Mouse (Mus musculus) gastrocnemius, postnatal 25 days (tissue): ENCODE results near the gene Pacrg. TPM values are rescaled to one million over a fixed set of nuclear protein-coding genes. Genes with fewer than 3 reads are reported as not detected.

Experiments
- DNase-seq: peaks from one replicate; pipeline ENCODE4 v3.0.0; 2022
- total RNA-seq, 2 experiments: library from RNA; stranded (reverse); gene quantifications; 1 replicate in 1 of 2; 2 replicates in 1 of 2; pipeline ENCODE4 v1.2.3; 2021

The Pacrg gene
- total RNA-seq, 2 experiments from 2014 or later, result 1.8 to 2.0 TPM

- no peak for DNase-seq
Measured at GRCm38 (mm10) chr17:10624699-10625424, 215.2 kb downstream of the Pacrg start.

GRCm38 (mm10) chr17:10620621-10621020 lies 219.5 kb downstream of the Pacrg start:
- DNase-seq, result no peak

DNA sequence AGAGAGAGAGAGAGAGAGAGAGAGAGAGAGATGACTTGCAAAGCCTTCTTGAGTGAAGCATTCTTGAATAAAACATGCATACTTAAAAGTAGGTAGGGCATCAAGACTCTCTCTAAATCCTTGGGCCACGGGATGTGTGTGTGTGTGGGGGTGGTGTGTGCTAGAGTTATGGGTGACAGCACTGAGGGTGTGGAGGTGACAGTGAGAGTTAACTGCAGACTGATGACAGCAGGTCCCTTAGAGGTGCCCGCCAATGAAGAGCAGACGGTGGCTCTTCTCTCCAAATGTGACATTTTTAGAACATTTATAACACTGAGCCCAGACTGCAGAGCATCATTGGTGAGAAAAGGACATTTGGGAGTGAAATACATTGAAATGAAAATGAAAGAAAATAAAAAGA lies 220.2 kb downstream of the Pacrg start:
- DNase-seq, result no peak

- DNase-seq, result no peak
Measured at GRCm38 (mm10) chr17:10617656-10618055, 222.5 kb downstream of the Pacrg start.

- DNase-seq, result no peak
Measured at GRCm38 (mm10) chr17:10615611-10616010, 224.5 kb downstream of the Pacrg start.

DNA sequence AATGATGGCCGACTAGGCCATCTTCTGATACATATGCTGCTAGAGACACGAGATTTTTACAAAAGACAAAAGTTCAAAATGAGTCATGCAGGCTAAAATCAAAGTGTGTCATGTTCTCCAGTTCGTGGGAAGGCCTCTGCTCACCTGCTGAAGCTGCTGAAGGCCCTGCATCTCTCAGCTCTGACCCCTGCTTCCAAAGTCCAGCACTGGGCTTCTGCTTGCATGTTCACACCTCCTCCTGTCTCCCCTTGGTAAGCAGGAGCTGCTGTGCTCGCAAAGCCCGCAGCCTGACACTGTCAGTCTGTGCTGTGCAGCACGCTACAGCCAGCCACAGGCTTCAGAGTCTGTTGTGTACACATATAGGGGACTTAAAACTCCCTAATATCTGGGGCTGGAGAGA lies 225.4 kb downstream of the Pacrg start:
- no peak for DNase-seq

- no peak for DNase-seq
Measured at GRCm38 (mm10) chr17:10611626-10612025, 228.5 kb downstream of the Pacrg start.

DNA sequence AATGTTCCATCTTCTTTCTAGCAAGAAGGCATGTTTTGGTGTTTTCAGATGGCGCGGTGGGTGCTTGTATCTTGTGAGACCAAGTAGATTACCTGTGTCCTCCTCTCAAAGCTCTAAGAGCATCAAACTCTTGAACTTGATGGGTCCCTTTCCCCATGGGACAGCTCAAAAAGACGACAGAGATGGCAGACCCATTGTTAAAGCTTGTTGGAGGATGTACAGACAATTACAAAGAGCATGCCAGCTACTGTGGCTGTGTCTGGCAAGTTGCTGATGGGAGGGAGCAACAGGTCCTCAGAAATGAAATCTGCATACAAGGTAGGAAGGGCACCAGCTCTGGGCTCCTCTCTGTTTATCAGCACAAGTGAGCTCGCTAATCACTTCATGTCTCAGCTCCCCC lies 232.0 kb downstream of the Pacrg start:
- no peak for DNase-seq

DNA sequence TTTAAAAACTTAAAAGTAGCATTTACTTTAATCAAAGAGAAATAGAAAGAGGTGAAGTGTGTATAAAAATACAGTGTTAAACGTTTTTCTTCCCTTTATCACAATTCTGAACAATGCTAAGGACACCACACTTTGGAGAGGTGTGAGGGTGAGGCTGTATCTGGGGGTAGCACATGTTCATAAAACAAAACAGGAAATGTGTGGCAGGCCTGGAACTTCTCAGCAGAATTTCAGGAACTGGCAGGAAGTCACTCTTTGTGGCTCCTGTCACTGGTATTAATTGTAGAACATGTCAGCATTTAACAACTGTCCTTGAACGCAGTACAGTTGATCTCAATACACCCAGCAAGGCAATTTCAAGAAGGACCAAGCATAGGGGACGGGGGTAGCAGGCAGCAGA lies 234.0 kb downstream of the Pacrg start:
- DNase-seq, result no peak

DNA sequence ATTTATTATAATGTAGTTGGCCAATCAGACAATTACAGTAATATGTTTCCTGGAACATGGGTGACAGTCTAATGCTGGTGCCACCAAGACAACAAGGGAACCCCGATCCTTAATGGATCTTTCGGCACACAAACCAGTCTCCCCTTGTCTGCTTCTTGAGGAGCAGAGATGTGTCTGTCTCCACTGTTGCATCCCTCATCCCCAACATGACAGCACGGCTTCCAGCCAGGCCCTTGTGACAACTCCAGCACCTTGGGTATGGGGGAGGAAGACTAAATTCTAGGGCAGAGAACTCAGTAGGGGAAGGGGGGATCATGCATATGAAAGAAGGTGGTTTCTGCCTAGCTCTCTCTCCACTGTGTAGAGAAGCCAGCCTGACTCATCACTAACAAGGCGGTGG lies 242.4 kb downstream of the Pacrg start:
- no peak for DNase-seq

DNA sequence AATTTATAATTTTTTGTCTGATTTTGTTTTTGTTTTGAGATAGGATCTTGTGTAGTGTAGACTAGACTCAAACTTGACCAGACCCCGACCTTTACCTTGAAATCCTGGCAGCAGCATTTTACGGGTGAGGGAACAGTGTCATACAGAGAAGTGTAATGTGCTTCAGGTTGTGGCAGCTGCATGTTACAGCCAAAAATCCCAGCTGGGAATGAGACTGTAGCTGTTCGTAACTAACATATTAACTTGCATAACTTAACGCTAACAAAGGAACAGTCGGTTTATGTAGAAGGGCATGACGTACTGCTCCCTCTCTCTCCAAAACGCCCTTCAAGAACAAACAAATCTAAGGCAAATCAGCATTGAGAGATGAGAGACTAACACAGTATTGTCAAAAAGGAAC lies 250.5 kb downstream of the Pacrg start:
- DNase-seq, result no peak

DNA sequence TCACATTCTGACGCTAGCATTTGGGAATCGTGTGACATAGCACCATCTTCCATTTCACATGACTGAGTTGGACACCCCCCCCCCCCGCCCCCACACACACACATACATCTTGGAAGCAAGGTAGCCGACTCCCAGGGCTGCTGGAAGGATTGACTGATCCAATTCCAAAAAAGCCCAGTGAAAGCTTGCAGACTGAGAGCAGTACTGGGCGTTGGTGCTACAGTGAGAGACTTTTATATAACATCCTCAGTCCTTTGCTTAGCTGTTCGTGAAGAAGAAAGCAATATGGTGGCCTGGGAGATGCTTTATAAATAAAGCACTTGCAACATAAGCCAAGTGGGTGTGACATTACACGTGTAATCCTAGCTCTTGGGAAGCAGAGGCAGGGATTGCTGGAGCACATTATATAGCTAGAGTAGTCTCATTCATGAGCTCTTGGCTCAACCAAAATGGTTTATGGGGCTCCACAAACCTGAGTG lies 251.2 kb downstream of the Pacrg start:
- DNase-seq, result no peak

DNA sequence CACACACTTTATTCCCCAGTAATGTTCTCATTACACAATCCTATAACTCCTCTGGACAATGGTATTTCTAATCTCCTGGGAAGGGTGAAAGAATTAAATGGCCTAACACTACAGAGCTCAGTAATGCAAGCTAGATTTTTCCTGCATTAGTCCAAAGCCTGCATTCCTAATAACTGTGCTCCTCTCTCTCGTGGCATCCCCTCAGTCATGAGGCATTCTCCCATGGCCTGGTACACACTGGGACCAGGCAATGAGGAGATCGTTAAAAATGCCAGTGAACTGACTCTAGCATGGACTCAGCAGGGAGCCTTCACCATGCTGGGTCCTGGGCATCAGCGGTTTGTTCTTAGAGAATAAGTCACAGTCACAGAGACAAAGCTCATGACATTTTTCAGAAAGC lies 256.8 kb downstream of the Pacrg start:
- no peak for DNase-seq

DNA sequence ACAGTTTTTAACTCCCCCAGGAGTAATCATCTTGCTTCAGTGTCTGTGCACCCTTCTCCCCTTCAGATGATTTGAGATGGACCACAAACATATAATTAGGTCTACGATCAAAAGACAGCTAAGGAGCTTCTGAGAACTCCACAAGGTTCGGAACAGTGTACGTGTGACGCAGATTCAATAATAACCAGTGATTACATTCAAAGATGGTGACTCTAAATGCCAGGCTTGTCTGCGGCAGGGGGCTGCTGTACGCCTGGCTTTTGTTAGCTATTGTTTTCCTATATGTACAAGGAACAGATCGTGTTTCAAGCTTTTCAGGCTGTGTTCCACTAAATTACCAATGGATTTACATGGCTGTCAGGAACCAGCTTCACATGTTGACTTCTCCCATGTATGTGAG lies 264.8 kb downstream of the Pacrg start:
- no peak for DNase-seq

DNA sequence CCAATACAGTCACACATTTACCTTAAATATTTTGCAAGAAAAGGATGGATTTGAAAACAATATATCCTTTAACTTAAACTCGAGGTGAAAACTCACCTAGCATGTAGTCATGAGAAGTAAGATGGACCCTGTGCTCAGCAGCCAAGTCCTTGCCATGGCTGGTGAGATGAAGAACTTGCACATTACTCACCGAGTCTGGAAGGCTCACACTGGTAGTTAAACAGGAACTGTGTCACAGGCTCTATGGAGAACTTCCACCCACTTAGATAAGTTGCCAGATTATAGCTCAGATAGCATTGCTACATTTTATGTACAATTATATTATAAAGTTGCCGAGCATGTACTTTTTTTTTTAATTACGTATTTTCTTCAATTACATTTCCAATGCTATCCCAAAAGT lies 267.7 kb downstream of the Pacrg start:
- DNase-seq, result no peak

GRCm38 (mm10) chr17:10569270-10569669 lies 270.8 kb downstream of the Pacrg start:
- no peak for DNase-seq

GRCm38 (mm10) chr17:10567411-10567810 lies 272.7 kb downstream of the Pacrg start:
- no peak for DNase-seq

DNA sequence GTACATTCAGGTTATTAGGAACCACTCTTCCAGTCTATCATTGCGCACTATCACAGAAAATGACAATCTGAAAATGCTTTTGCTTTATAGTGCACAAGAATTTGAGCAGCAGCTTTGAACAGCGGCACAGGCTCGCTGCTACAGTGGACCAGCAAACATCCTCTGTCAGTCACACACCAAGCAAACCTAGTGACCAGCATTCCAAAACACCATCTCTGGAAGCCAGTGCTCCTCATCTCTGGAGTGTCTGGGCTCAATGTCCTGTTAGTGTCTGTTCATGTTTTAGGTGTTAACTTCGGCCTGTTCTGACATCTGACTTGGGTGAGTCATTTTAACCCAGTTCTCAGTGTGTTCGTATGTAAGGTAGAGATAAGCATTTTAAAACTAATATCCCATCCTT lies 275.9 kb downstream of the Pacrg start:
- no peak for DNase-seq

- no peak for DNase-seq
Measured at GRCm38 (mm10) chr17:10562871-10563270, 277.2 kb downstream of the Pacrg start.

GRCm38 (mm10) chr17:10560053-10560452 lies 280.1 kb downstream of the Pacrg start:
- DNase-seq, result no peak

GRCm38 (mm10) chr17:10558671-10559070 lies 281.4 kb downstream of the Pacrg start:
- no peak for DNase-seq

DNA sequence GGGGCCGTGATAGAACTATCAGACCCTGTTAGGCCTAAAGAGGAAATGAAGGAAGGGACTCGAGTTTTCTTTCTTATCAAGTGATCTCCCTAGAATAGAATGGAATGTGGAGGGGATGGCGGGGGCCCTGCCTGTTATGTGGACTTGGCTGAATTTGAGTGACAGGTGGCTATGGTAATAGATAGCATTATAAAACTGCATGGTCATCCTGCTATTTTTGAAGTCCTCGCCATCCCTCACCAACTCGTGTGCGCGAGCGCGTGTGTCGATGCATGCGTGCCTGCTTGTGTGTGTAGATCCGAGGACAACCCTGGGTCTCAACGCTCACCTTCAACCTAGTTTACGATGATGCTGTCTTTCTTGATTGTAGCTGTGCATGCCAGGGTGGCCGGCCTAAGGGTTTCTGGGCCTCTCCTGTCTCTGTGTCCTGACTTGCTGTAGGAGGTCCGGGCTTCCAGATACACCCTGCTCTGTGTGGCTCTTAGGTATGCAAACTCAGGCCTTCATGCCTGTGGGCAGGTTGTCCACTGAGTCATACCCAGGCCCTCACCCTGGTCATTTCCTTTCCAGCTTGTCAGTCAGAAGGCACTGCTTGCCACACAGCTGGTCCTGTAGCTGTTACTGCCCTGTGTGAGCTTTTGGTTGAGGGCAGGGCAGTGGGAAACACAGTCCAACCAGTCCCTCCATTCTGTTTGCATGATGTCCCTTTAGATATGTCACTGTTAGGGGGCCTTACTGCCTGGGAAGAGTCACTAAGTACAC lies 287.6 kb downstream of the Pacrg start:
- peak; percentile 16 for DNase-seq

DNA sequence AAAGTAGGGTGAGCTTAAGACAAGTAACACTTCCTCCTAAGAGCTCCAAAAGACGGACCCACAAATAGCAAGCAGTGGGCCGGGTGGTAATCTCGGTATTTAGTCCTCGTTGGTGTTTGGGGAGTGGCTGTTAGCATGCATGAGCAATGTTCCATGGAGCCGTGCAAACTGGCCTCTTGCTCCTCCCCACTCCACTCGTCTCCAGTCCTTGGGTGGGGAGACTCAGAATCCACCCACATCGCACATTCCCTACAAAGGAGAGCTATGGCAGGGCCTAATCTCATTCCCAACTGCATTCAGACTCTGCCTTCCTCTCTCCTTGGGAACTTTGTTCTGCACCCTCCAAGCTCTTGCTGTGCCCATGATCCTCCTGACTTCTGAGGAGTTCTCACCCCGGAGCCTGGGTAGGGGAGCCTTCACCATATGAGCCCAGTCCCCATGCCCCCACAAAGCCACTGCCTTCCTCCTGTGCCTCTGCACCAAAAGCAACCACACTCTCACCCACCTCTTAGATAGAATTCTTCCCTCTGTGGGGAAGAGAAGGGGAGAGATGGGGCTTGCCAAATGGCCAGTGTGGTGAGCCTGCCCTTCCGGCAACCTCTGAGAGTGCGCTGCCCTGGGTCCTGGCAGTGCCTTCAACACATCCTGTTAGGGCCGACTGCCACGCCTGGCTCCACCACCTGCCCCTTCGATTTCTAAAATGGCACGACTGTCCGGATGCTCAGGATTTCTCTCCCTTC lies 289.2 kb downstream of the Pacrg start:
- peak; percentile 9 for DNase-seq
